Mouse (Mus musculus): ENCODE results near the gene Nudc.

The Nudc gene

GRCm38 (mm10) chr4:133489489-133490245 is 56.1 kb downstream of the Nudc start:
- DNase-seq (ENCODE audit: low read depth) = no peak

- DNase-seq (ENCODE audit: low read depth) = peak; percentile 72
Observed at GRCm38 (mm10) chr4:133488619-133489392, 57.0 kb downstream of the Nudc start.

GRCm38 (mm10) chr4:133486673-133487357 is 59.0 kb downstream of the Nudc start:
- DNase-seq (ENCODE audit: low read depth) = no peak

GRCm38 (mm10) chr4:133485691-133486425 is 59.9 kb downstream of the Nudc start:
- DNase-seq (ENCODE audit: low read depth) = no peak

- peak; percentile 84 for DNase-seq (ENCODE audit: low read depth)
Observed at GRCm38 (mm10) chr4:133484266-133485025, 61.4 kb downstream of the Nudc start.

Measured in fibroblast of lung, adult 2 months (primary cell).